Mouse (Mus musculus) neural tube, embryonic 13.5 days (tissue): ENCODE results near the gene Ptafr. TPM values are rescaled to one million over a fixed set of nuclear protein-coding genes. Genes with fewer than 3 reads are reported as not detected.
"Not testable (repeated sequence)": the region's sequence is repeated elsewhere in the genome, so short reads cannot be mapped to it uniquely, and the experiment has no call there.

ENCODE experiments used
- ATAC-seq: fragments of 200-750 bp; cut with Nextera tagmentation; 2 replicates; pipeline ENCODE4 v1.8.0; 2017; ENCODE audit warnings: low read depth, mild to moderate bottlenecking, moderate TSS enrichment, moderate library complexity
- H3K27ac ChIP-seq: fragments of 300-500 bp; sonication (generic); replicated peaks from 2 replicates; pipeline ENCODE4 v1.5.1; 2015; ENCODE audit warnings: moderate library complexity, mild to moderate bottlenecking, inconsistent platforms
- H3K27me3 ChIP-seq: fragments of 300-500 bp; sonication (generic); 2 replicates; pipeline ENCODE4 v1.6.1; 2015; ENCODE audit warnings: mild to moderate bottlenecking, inconsistent platforms
- H3K36me3 ChIP-seq: fragments of 300-500 bp; sonication (generic); 2 replicates; pipeline ENCODE4 v1.6.1; 2015; ENCODE audit warnings: mild to moderate bottlenecking, inconsistent platforms
- H3K4me1 ChIP-seq: fragments of 300-500 bp; sonication (generic); replicated peaks from 2 replicates; pipeline ENCODE4 v1.6.1; 2015; ENCODE audit warnings: inconsistent platforms
- H3K4me2 ChIP-seq: fragments of 300-500 bp; sonication (generic); 2 replicates; pipeline ENCODE4 v1.6.1; 2015; ENCODE audit warnings: inconsistent platforms, mild to moderate bottlenecking, moderate library complexity
- H3K4me3 ChIP-seq: fragments of 300-500 bp; sonication (generic); 2 replicates; pipeline ENCODE4 v1.5.1; 2015; ENCODE audit warnings: mild to moderate bottlenecking, inconsistent platforms
- H3K9ac ChIP-seq: fragments of 300-500 bp; sonication (generic); 2 replicates; pipeline ENCODE4 v1.6.1; 2015; ENCODE audit warnings: moderate library complexity, mild to moderate bottlenecking, inconsistent platforms
- H3K9me3 ChIP-seq: fragments of 300-500 bp; sonication (generic); 2 replicates; pipeline ENCODE4 v1.6.1; 2016; ENCODE audit warnings: inconsistent platforms
- WGBS: fragments of 180-500 bp; shearing (Covaris S2); methylation state at CpG from one replicate; pipeline ENCODE4 v1.1.7; 2015; 5-methylcytosine and 5-hydroxymethylcytosine counted together
- polyA plus RNA-seq: library from polyadenylated mRNA; unstranded; fragments of >200 nt; fragmentation: Nextera tagmentation; extraction: Ambion mirVana; gene quantifications from 2 replicates; pipeline ENCODE4 v1.2.1, GENCODE M21; 2015

Gene Ptafr
- polyA plus RNA-seq, 1 experiment from 2014 or later: 0.80 TPM

DNA sequence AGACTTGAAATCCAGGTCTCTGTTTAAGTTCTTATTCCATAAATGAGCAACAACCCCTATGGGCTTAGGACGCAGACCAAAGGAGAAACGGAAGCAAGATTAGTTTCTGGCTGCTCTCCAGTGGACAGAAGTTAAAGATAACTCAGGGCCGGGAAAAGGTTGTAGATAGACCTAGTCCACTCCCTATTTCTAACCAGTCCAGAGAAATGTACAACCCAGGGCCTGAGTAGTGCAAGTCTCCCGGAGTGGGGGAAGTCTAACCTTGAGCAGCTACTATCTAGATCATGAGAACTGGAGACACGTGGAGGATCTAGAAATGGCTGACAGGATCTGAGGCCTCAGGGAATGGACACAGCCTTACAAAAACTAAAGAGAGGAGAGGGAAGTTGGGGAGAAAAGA, 31.4 kb upstream of the Ptafr start:
- Histone ChIP-seq H3K4me2 (peak overlapping the region; percentile 85), H3K27ac (peak overlapping the region; percentile 95), H3K9ac (peak overlapping the region; percentile 87), H3K27me3 (no peaks in the 10 kb centered on the region), H3K36me3 (peaks cover 23% of the 10 kb centered on the region), H3K4me3 (peak overlapping the region; percentile 58), H3K9me3 (no peaks in the 10 kb centered on the region), H3K4me1 (peaks cover 39% of the 10 kb centered on the region)
- 37% methylated on average over 5 of the region's 5 CpGs for WGBS
- peak; percentile 8; the same call in 1 of the 2 replicates for ATAC-seq

DNA sequence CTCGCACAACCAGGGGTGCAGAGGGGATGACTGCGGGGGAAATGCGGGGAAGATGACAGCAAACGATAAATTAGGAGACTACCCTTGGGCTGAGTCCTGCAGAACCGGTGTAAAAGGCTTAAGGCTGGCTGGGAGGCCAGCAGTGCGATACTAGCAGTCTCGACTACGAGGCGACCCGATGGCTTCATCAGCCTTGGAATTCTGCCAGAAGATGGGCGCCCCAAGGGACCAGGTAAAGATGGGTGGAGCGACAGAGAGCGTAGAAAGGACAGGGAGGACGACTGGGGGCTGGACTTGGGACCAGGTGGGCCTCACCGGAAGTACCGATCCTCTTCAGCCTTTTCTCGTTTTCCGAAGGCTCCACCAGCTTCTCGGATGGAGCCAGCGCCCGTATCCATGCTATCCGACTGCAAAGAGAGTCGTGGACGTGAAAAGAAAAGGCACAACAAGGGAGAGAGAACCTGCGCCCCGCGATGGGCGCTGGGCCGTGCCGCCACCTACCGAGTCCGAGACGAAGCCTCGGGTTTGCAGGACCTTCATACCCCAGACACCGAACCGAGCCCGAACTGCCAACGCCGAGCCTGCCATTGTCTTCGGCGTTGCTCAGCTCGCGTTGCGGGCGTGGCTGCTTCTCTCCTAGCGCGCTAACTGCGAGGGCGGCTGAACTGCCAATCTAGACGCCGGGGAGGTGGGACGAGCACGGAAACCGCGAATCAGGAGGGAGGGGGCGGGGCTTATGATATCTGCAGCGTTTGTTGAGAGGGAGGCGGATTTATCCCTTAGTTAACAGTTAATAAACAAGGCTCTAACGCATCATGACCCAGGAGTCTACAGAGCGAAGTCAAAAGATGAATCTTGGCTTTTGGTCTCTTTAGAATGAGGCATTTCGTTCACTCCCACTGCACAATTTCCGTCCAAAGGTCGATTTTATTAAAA, 30.6 kb upstream of the Ptafr start, which contains the start of gene Atpif1:
TSS of gene Atpif1 (minus strand) at position 679 of the 936 bp plus-strand sequence.
- Histone ChIP-seq H3K36me3 (peaks cover 23% of the 10 kb centered on the region), H3K27me3 (no peaks in the 10 kb centered on the region), H3K4me2 (peak within 1 kb of the TSS; percentile 85), H3K27ac (peak within 1 kb of the TSS; percentile 95), H3K9me3 (no peaks in the 10 kb centered on the region), H3K4me3 (peak within 1 kb of the TSS; percentile 58), H3K9ac (peak within 1 kb of the TSS; percentile 87), H3K4me1 (peaks cover 43% of the 10 kb centered on the region)
- WGBS: under 1% methylated on average over 63 of the region's 63 CpGs
- ATAC-seq: peak; percentile 90

DNA sequence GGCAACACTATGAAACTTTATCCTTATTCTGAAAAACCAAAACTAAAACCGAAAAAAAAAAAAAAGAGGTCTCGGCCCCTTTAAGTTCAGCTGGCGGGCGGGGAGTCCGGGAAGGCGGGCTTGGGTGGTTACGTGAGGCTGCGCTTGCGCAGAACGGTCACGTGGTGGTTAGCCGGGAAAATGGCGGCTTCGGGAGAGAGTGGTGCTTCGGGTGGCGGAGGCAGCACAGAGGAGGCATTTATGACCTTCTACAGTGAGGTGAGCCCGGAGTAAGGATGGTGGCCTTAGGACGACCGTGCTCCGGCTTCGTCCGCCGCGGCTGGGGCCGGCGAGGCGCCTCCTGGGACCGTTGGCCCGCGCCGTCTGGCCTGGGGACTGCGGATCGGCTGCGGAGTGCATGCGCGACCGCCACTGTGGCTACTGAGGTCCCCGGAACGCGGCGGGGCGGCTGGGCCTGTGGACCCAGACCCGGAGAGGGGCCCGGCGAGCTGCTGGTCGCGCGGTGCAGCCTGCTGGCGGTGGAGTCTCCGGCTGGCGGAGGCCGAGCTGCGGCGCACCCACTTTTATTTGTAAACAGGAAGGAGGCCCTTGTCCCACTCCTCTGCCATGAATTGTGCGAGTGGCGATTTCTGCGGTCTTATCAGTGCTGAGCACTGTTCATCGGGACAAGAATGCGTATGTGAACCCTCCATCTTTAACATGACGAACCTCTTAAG, 28.3 kb upstream of the Ptafr start, which contains the start of gene Dnajc8:
TSS of gene Dnajc8 (plus strand) at position 145 of the 716 bp plus-strand sequence.
- H3K4me1 ChIP-seq: peaks cover 43% of the 10 kb centered on the region
- H3K27me3 ChIP-seq: no peaks in the 10 kb centered on the region
- peak within 1 kb of the TSS; percentile 85 for H3K27ac ChIP-seq
- peak within 1 kb of the TSS; percentile 77 for H3K4me2 ChIP-seq
- H3K36me3 ChIP-seq: peaks cover 29% of the 10 kb centered on the region
- peak within 1 kb of the TSS; percentile 96 for H3K9ac ChIP-seq
- under 1% methylated on average over 59 of the region's 60 CpGs for WGBS
- ATAC-seq: peak; percentile 64
- H3K4me3 ChIP-seq: peak within 1 kb of the TSS; percentile 99
- no peaks in the 10 kb centered on the region for H3K9me3 ChIP-seq

DNA sequence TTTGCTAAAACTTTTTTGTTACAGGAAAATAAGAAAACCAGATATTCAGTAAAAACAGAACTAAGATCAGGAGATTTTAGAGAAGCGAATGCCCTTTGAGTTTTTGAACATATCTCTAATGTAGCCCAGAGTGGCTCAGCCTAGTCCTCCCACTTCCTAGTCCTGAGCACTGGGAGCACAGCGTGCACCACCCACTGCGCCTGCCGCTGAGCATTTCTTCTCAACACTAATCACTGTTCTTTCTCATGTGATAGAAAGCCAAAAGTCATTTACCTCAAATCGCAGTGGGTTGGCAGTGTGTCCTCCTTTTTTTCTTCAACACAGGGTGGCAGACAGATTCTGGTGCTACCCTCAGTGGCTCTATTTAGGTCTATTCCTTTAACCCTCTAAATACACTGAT, 24.4 kb upstream of the Ptafr start:
- no peak overlapping the region for H3K4me3 ChIP-seq
- WGBS: 96% methylated on average over 5 of the region's 5 CpGs
- no peak overlapping the region for H3K27ac ChIP-seq
- no peaks in the 10 kb centered on the region for H3K27me3 ChIP-seq
- H3K4me1 ChIP-seq: peaks cover 18% of the 10 kb centered on the region
- H3K4me2 ChIP-seq: no peak overlapping the region
- no peak for ATAC-seq
- H3K9ac ChIP-seq: no peak overlapping the region
- no peaks in the 10 kb centered on the region for H3K9me3 ChIP-seq
- peaks cover 55% of the 10 kb centered on the region for H3K36me3 ChIP-seq

DNA sequence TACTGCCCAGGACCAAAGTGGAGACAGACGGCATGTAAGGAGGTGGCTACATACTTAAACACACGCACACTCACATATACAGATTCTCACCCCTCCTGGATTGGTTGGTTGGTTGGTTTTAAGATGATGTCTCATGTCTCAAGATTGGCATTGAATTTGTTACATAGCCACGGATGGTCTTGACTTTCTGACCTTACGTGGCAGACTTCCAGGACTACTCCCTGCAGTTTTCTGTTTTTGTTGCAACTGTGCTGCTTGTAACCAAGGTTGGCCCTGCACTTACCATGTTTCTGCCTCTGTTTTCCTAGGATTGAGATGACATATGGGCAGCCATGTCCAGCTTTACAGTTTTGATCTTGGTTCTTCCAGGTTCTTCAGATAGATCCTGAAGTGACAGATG, 22.5 kb upstream of the Ptafr start:
- Histone ChIP-seq H3K4me3 (no peak overlapping the region), H3K4me1 (peaks cover 14% of the 10 kb centered on the region), H3K9me3 (no peaks in the 10 kb centered on the region), H3K27ac (no peak overlapping the region), H3K4me2 (no peak overlapping the region), H3K27me3 (no peaks in the 10 kb centered on the region), H3K36me3 (peaks cover 68% of the 10 kb centered on the region), H3K9ac (no peak overlapping the region)
- 92% methylated on average over 4 of the region's 4 CpGs for WGBS
- ATAC-seq: no peak

DNA sequence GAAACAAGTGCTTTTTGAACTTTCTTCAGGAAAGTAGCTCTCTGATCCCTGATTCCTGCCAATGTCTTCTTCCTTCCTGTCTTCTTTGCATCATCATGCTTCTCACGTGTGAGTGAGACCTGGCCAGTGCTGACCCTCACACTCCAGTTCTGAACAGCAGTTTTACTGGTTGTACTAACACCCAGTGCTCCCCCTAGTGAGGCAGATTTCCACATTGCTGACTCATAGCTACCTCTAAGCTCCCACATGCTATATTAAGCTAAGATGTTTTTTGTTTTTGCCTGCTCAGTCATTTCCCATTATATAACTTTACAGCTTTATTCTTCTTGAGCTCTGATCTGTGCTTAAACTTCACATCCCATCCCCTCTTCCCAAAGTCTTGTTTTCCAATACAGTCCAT, 21.1 kb upstream of the Ptafr start:
- H3K4me2 ChIP-seq: no peak overlapping the region
- peaks cover 81% of the 10 kb centered on the region for H3K36me3 ChIP-seq
- no peak overlapping the region for H3K9ac ChIP-seq
- H3K27me3 ChIP-seq: no peaks in the 10 kb centered on the region
- H3K9me3 ChIP-seq: no peaks in the 10 kb centered on the region
- ATAC-seq: no peak
- peaks cover 1% of the 10 kb centered on the region for H3K4me1 ChIP-seq
- no peak overlapping the region for H3K4me3 ChIP-seq
- no peak overlapping the region for H3K27ac ChIP-seq
- 61% methylated on average over 1 of the region's 1 CpGs for WGBS

DNA sequence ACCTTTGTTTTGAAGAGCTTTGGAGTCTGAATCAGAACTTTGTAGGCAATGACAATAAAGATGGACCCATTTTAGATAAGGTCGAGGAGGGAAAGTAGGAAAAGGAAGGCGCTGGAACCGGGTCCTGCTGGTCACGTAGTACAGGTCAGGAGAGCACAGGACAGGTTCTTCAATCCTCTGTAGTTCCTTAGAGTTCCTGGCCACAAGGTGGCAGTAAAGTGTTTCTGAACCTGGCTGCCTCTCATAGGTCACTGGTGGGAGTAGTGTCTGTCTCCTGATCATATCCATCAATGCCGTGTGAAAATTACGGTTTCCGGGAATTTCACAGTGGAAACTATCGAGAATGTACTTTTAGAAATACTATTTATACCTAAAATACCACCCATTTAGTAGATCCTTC, 18.0 kb upstream of the Ptafr start:
- 52% methylated on average over 8 of the region's 8 CpGs for WGBS
- Histone ChIP-seq H3K36me3 (peaks cover 90% of the 10 kb centered on the region), H3K4me3 (no peak overlapping the region), H3K9me3 (no peaks in the 10 kb centered on the region), H3K4me2 (no peak overlapping the region), H3K27ac (no peak overlapping the region), H3K27me3 (no peaks in the 10 kb centered on the region), H3K4me1 (no peaks in the 10 kb centered on the region), H3K9ac (no peak overlapping the region)
- no peak for ATAC-seq

DNA sequence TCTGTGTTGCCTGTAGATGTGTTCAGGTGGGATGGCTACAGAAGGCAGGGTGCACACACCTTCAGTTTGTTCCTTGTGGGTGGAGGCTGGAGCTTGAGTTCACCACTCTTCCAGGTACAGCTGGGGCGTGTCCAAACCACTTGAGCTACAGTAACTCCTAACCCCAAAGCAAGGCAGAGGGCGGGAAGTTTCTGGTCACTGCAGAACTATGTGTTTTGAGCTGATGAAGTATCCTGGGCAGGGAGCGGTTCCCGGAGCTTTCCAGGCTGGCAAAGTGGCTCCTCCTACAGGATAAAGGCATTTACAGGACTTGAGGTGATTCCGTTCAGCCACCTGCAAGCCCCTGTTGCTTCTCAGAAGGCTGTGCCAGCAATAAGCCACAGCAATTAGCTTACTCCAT, 9.6 kb upstream of the Ptafr start:
- Histone ChIP-seq H3K4me1 (no peaks in the 10 kb centered on the region), H3K4me3 (no peak overlapping the region), H3K4me2 (no peak overlapping the region), H3K36me3 (peaks cover 53% of the 10 kb centered on the region), H3K27me3 (no peaks in the 10 kb centered on the region), H3K9ac (no peak overlapping the region), H3K9me3 (no peaks in the 10 kb centered on the region), H3K27ac (no peak overlapping the region)
- no peak for ATAC-seq
- WGBS: 75% methylated on average over 5 of the region's 5 CpGs

DNA sequence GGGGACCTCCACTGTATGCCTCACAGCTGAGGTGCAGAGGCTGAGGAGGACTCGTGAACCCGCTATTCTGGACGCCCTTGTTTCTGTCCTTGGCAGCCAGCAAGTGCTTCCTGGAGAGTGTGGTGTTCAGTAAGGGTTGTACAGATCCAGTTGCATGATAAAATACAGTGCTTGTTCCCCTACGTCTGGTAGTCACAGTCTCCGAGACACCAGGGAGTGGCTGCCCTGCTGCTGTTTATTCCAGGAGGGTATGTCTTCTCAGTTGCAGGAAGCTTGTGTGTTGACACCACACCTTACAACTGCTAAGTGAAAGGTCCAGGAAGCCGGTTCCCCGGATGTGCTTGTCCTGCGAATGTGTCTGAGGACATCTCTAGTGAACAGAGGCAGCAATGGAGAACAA, 9.2 kb upstream of the Ptafr start:
- no peak for ATAC-seq
- peaks cover 49% of the 10 kb centered on the region for H3K36me3 ChIP-seq
- WGBS: 82% methylated on average over 8 of the region's 8 CpGs

DNA sequence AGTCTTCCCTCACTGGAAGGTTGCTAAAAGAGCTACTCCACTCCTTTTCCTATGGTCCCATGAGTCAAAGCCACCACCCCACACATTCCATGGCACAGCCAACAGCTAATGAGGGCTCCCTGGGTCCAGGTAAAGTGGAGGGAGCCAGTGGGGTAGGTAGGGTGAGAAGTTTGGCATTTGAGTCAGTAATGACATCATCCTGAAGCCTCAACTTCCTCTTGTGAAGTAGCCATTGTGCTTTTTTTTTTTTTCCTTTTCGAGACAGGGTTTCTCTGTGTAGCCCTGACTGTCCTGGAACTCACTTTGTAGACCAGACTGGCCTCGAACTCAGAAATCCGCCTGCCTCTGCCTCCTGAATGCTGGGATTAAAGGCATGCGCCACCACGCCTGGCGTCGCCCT, 8.3 kb upstream of the Ptafr start:
- not testable (repeated sequence) for H3K4me3 ChIP-seq, H3K9ac ChIP-seq, H3K27ac ChIP-seq, H3K27me3 ChIP-seq, H3K9me3 ChIP-seq, H3K4me1 ChIP-seq, ATAC-seq, H3K4me2 ChIP-seq
- H3K36me3 ChIP-seq: peaks cover 40% of the 10 kb centered on the region
- 92% methylated on average over 7 of the region's 7 CpGs for WGBS

More for the DNA sequence above, 9.2 kb upstream of the Ptafr start:
- Histone ChIP-seq H3K27ac (no peak overlapping the region), H3K27me3 (no peaks in the 10 kb centered on the region), H3K9me3 (no peaks in the 10 kb centered on the region), H3K9ac (no peak overlapping the region), H3K4me1 (no peaks in the 10 kb centered on the region), H3K4me3 (no peak overlapping the region), H3K4me2 (no peak overlapping the region)

DNA sequence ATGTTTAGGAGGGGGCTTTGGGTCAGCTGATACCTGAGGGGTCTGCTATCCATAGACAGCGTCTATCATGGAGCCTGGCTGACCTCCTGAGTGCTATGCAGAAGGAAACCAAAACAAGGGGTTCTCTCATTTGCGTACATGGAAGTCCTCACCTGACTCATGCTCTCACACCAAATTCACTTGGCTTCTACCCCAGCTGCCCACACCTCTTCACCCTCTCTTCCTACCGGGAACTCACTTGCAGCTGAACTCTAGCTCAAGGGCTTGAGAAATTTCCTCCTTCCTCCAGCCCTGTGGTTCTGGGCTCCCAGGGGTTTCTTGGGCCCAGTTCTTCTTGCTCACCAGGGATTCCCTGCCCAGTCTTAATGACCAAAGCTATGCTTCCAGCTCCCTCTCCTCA, 606 bp upstream of the Ptafr start:
- H3K27me3 ChIP-seq: no peaks in the 10 kb centered on the region
- no peak overlapping the region for H3K9ac ChIP-seq
- H3K4me2 ChIP-seq: no peak overlapping the region
- no peaks in the 10 kb centered on the region for H3K9me3 ChIP-seq
- H3K4me3 ChIP-seq: no peak overlapping the region
- H3K4me1 ChIP-seq: no peaks in the 10 kb centered on the region
- no peak overlapping the region for H3K27ac ChIP-seq
- no peak for ATAC-seq
- H3K36me3 ChIP-seq: no peaks in the 10 kb centered on the region
- WGBS: 81% methylated on average over 3 of the region's 3 CpGs

DNA sequence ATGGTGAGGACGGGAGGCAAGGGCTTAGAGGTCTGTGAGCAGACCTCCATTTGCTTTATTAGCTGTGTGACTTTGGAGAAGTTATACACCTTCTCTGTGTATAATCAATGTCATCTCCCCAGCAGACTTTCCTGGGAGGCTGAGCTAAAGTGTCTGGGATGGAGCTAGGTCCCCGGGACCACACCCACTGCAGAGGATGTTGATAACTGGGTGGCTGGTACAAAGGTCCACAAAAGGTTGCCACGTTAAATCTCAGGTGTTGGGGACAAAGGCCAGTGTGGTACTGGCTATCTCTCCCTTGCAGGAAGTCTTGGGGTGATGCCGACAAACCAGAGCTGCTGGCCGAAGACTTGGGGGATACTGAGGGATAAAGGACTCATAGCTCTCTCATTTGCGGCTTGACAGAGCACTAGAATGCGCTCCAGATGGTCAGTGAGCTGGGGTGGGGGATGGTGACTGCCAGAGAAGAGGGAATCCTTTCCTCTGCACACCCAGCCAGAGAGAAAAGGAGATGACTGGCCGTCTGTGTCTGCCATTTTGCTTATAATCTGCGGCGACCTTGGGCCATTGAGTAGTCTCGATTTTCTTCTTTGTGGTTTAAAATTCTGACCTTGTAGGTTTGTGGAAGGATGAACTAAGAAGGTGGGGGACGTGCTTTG, 1.4 kb downstream of the Ptafr start:
- WGBS: 80% methylated on average over 12 of the region's 12 CpGs
- Histone ChIP-seq H3K4me2 (no peak overlapping the region), H3K27ac (no peak overlapping the region), H3K4me3 (no peak overlapping the region), H3K9ac (no peak overlapping the region), H3K27me3 (no peaks in the 10 kb centered on the region), H3K9me3 (no peaks in the 10 kb centered on the region), H3K4me1 (no peaks in the 10 kb centered on the region), H3K36me3 (no peaks in the 10 kb centered on the region)
- no peak for ATAC-seq
